Mouse (Mus musculus): ENCODE results near the gene Cfap299. TPM values are rescaled to one million over a fixed set of nuclear protein-coding genes. Genes with fewer than 3 reads are reported as not detected.
"Not testable (repeated sequence)": the region's sequence is repeated elsewhere in the genome, so short reads cannot be mapped to it uniquely, and the experiment has no call there.

Gene Cfap299
- total RNA-seq (2015), result not detected in 2 replicates
- not detected in 2 replicates for total RNA-seq (2017)

GRCm38 (mm10) chr5:98328848-98329624, at the start of gene Cfap299:
Gene Cfap299, plus strand, starts transcription at chr5:98329304.
- peak; percentile 99 for ATAC-seq (ENCODE audit: poor library complexity, severe bottlenecking)

GRCm38 (mm10) chr5:98281993-98282392, 47.1 kb upstream of the Cfap299 start:
- ATAC-seq (ENCODE audit: poor library complexity, severe bottlenecking), result no peak

GRCm38 (mm10) chr5:98283696-98284478, 45.2 kb upstream of the Cfap299 start:
- no peak for ATAC-seq (ENCODE audit: poor library complexity, severe bottlenecking)

GRCm38 (mm10) chr5:98290642-98291041, 38.5 kb upstream of the Cfap299 start:
- ATAC-seq (ENCODE audit: poor library complexity, severe bottlenecking), result no peak

GRCm38 (mm10) chr5:98292388-98293048, 36.6 kb upstream of the Cfap299 start:
- ATAC-seq (ENCODE audit: poor library complexity, severe bottlenecking), result no peak

GRCm38 (mm10) chr5:98293049-98293715, 35.9 kb upstream of the Cfap299 start:
- ATAC-seq (ENCODE audit: poor library complexity, severe bottlenecking), result no peak

- no peak for ATAC-seq (ENCODE audit: poor library complexity, severe bottlenecking)
Measured at GRCm38 (mm10) chr5:98300079-98300478, 29.0 kb upstream of the Cfap299 start.

- no peak for ATAC-seq (ENCODE audit: poor library complexity, severe bottlenecking)
Measured at GRCm38 (mm10) chr5:98305673-98306072, 23.4 kb upstream of the Cfap299 start.

- ATAC-seq (ENCODE audit: poor library complexity, severe bottlenecking), result no peak
Measured at GRCm38 (mm10) chr5:98306528-98306927, 22.6 kb upstream of the Cfap299 start.

GRCm38 (mm10) chr5:98326625-98327024, 2.5 kb upstream of the Cfap299 start:
- no peak for ATAC-seq (ENCODE audit: poor library complexity, severe bottlenecking)

- ATAC-seq (ENCODE audit: poor library complexity, severe bottlenecking), result not testable (repeated sequence)
Measured at GRCm38 (mm10) chr5:98343751-98344150, 14.6 kb downstream of the Cfap299 start.

- ATAC-seq (ENCODE audit: poor library complexity, severe bottlenecking), result no peak
Measured at GRCm38 (mm10) chr5:98344581-98344980, 15.5 kb downstream of the Cfap299 start.

- ATAC-seq (ENCODE audit: poor library complexity, severe bottlenecking), result no peak
Measured at GRCm38 (mm10) chr5:98346067-98346466, 17.0 kb downstream of the Cfap299 start.

GRCm38 (mm10) chr5:98348605-98349004, 19.5 kb downstream of the Cfap299 start:
- peak; percentile 73 for ATAC-seq (ENCODE audit: poor library complexity, severe bottlenecking)

- no peak for ATAC-seq (ENCODE audit: poor library complexity, severe bottlenecking)
Measured at GRCm38 (mm10) chr5:98359912-98360311, 30.8 kb downstream of the Cfap299 start.

- ATAC-seq (ENCODE audit: poor library complexity, severe bottlenecking), result no peak
Measured at GRCm38 (mm10) chr5:98360792-98361419, 31.8 kb downstream of the Cfap299 start.

- no peak for ATAC-seq (ENCODE audit: poor library complexity, severe bottlenecking)
Measured at GRCm38 (mm10) chr5:98363428-98363827, 34.3 kb downstream of the Cfap299 start.

- ATAC-seq (ENCODE audit: poor library complexity, severe bottlenecking), result no peak
Measured at GRCm38 (mm10) chr5:98365340-98365739, 36.2 kb downstream of the Cfap299 start.

GRCm38 (mm10) chr5:98368822-98369221, 39.7 kb downstream of the Cfap299 start:
- ATAC-seq (ENCODE audit: poor library complexity, severe bottlenecking), result no peak

GRCm38 (mm10) chr5:98369426-98369825, 40.3 kb downstream of the Cfap299 start:
- ATAC-seq (ENCODE audit: poor library complexity, severe bottlenecking), result no peak
